Mouse (Mus musculus): ENCODE data around the gene Cenpf.

DNA sequence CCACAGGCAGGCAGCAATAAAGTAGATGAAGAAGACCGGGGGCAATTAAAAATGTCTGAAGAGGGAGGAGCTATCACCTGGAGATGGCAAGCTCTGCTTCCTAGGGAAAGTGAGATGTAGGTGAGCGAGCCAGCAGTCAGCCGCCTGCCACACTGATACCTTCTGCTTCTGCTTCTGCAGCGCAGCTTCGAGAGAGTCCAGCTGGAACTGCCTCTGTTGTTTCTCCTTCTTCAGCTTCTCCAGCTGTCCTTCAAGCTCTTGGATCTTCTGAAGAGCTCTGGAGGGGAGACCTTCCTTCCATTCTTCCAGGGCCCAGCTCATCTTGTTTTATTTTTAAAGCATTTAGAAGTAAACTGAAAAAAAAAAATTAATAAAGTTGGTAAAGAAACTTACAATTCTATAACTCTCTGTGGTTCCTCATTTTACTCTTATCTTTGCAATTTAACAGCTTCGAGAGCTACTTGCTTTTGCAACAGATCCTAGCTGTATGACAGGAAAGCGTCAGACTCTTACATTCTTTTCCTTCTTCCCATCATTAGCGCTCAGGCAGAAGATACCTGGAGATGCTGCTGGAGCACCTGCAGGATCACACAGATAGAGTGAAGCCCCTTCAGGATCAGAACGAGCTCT lies 3.0 kb downstream of the Cenpf start:
- TF ChIP-seq MAX (IDR thresholded peaks at IDR 0.05) (no peak), CTCF (IDR thresholded peaks at IDR 0.05; ENCODE audit: control insufficient read depth, insufficient read depth, insufficient read length) (no peak), MYOG (IDR thresholded peaks at IDR 0.05; ENCODE audit: control insufficient read depth, extremely low read depth, insufficient read length) (no peak), MYOD1 (IDR thresholded peaks at IDR 0.05; ENCODE audit: control insufficient read depth, insufficient read length, low read depth) (no peak)

All from C2C12 (cell line).